Mouse (Mus musculus): Measurements from ENCODE around the gene Zfp426. TPM values are rescaled to one million over a fixed set of nuclear protein-coding genes. Genes with fewer than 3 reads are reported as not detected.

Gene Zfp426
- polyA plus RNA-seq, 1 experiment: 5.5 TPM

DNA sequence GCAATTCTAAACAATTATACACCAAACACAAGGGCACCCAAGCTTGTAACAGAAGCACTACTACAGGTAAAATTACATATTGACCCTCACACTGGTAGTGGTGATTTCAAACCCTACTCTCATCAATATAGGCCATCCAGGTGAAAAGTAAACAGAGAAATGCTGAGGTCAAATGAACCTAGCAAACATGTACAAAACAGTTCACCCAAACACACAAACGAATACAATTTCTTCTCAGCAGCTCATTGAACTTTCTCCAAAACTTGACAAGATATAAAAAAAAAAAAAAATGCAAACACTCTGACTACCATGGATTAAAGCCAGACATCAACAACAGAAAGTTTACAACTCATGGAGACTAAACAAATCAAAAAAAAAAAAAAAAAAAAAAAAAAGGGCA is 41.1 kb downstream of the Zfp426 start:
- TF ChIP-seq MAX (IDR thresholded peaks at IDR 0.05; ENCODE audit: low read depth) (no peak), TCF3 (IDR thresholded peaks at IDR 0.05; ENCODE audit: insufficient read length, low read depth) (no peak), POLR2A (IDR thresholded peaks at IDR 0.05; ENCODE audit: insufficient read length, low read depth) (no peak), REST (IDR thresholded peaks at IDR 0.05; ENCODE audit: insufficient read depth, insufficient read length) (no peak), TCF12 (IDR thresholded peaks at IDR 0.05; ENCODE audit: insufficient read depth, poor library complexity, severe bottlenecking) (no peak), POLR2AphosphoS2 (IDR thresholded peaks at IDR 0.05; ENCODE audit: insufficient read length, low read depth) (no peak), MYOG (IDR thresholded peaks at IDR 0.05; ENCODE audit: control insufficient read depth in 1 of 3, insufficient read depth in 1 of 3, insufficient read length in 2 of 3, low read depth in 2 of 3) (no peak), E2F4 (IDR thresholded peaks at IDR 0.05; ENCODE audit: insufficient read depth) (no peak), SRF (IDR thresholded peaks at IDR 0.05; ENCODE audit: control insufficient read depth, insufficient read length, low read depth) (no peak), MYOD1 (IDR thresholded peaks at IDR 0.05; ENCODE audit: control insufficient read depth in 1 of 3, insufficient read length in 2 of 3, low read depth in 2 of 3) (no peak), USF1 (IDR thresholded peaks at IDR 0.05; ENCODE audit: low read depth) (no peak), CEBPB (IDR thresholded peaks at IDR 0.05; ENCODE audit: insufficient read depth, poor library complexity, severe bottlenecking) (no peak)
- H3ac ChIP-seq (ENCODE audit: control insufficient read depth, insufficient read length): no peak overlapping the region
- H3K36me3 ChIP-seq (ENCODE audit: control insufficient read depth, insufficient read depth): peaks cover 40% of the 10 kb centered on the region
- no peak overlapping the region for H3K4me2 ChIP-seq (ENCODE audit: low read depth)
- H3K4me3 ChIP-seq: no peak overlapping the region
- peaks cover 70% of the 10 kb centered on the region for H3K79me2 ChIP-seq (ENCODE audit: control insufficient read depth, insufficient read depth)
- no peaks in the 10 kb centered on the region for H3K27me3 ChIP-seq (ENCODE audit: control insufficient read depth, insufficient read depth, insufficient read length)

GRCm38 (mm10) chr9:20443183-20443783 is 49.3 kb downstream of the Zfp426 start:
- Histone ChIP-seq H3K36me3 (ENCODE audit: control insufficient read depth, insufficient read depth) (peaks cover 68% of the 10 kb centered on the region), H3K79me2 (ENCODE audit: control insufficient read depth, insufficient read depth) (peaks cover 8% of the 10 kb centered on the region), H3K4me3 (no peak overlapping the region), H3K4me2 (ENCODE audit: low read depth) (no peak overlapping the region), H3K27me3 (ENCODE audit: control insufficient read depth, insufficient read depth, insufficient read length) (no peaks in the 10 kb centered on the region), H3ac (ENCODE audit: control insufficient read depth, insufficient read length) (no peak overlapping the region)
- TF ChIP-seq POLR2A (IDR thresholded peaks at IDR 0.05; ENCODE audit: insufficient read length, low read depth) (no peak), MYOG (IDR thresholded peaks at IDR 0.05; ENCODE audit: control insufficient read depth in 1 of 3, insufficient read depth in 1 of 3, insufficient read length in 2 of 3, low read depth in 2 of 3) (no peak), REST (IDR thresholded peaks at IDR 0.05; ENCODE audit: insufficient read depth, insufficient read length) (no peak), TCF3 (IDR thresholded peaks at IDR 0.05; ENCODE audit: insufficient read length, low read depth) (no peak), MAX (IDR thresholded peaks at IDR 0.05; ENCODE audit: low read depth) (no peak), MYOD1 (IDR thresholded peaks at IDR 0.05; ENCODE audit: control insufficient read depth in 1 of 3, insufficient read length in 2 of 3, low read depth in 2 of 3) (no peak), POLR2AphosphoS2 (IDR thresholded peaks at IDR 0.05; ENCODE audit: insufficient read length, low read depth) (no peak), TCF12 (IDR thresholded peaks at IDR 0.05; ENCODE audit: insufficient read depth, poor library complexity, severe bottlenecking) (no peak), USF1 (IDR thresholded peaks at IDR 0.05; ENCODE audit: low read depth) (no peak), E2F4 (IDR thresholded peaks at IDR 0.05; ENCODE audit: insufficient read depth) (no peak)

GRCm38 (mm10) chr9:20430004-20430403 is 62.5 kb downstream of the Zfp426 start:
- no peak overlapping the region for H3ac ChIP-seq (ENCODE audit: control insufficient read depth, insufficient read length)
- H3K36me3 ChIP-seq (ENCODE audit: control insufficient read depth, insufficient read depth): peaks cover 6% of the 10 kb centered on the region
- TF ChIP-seq MYOG (IDR thresholded peaks at IDR 0.05; ENCODE audit: control insufficient read depth in 1 of 3, insufficient read depth in 1 of 3, insufficient read length in 2 of 3, low read depth in 2 of 3): no peak
- no peak for TF ChIP-seq TCF12 (IDR thresholded peaks at IDR 0.05; ENCODE audit: insufficient read depth, poor library complexity, severe bottlenecking)
- no peak for TF ChIP-seq REST (IDR thresholded peaks at IDR 0.05; ENCODE audit: insufficient read depth, insufficient read length)
- TF ChIP-seq POLR2AphosphoS2 (IDR thresholded peaks at IDR 0.05; ENCODE audit: insufficient read length, low read depth): peak; percentile 4
- TF ChIP-seq CEBPB (IDR thresholded peaks at IDR 0.05; ENCODE audit: insufficient read depth, poor library complexity, severe bottlenecking): no peak
- no peak for TF ChIP-seq SRF (IDR thresholded peaks at IDR 0.05; ENCODE audit: control insufficient read depth, insufficient read length, low read depth)
- no peak for TF ChIP-seq E2F4 (IDR thresholded peaks at IDR 0.05; ENCODE audit: insufficient read depth)
- no peak overlapping the region for H3K4me2 ChIP-seq (ENCODE audit: low read depth)
- H3K27me3 ChIP-seq (ENCODE audit: control insufficient read depth, insufficient read depth, insufficient read length): no peaks in the 10 kb centered on the region
- H3K79me2 ChIP-seq (ENCODE audit: control insufficient read depth, insufficient read depth): no peaks in the 10 kb centered on the region
- H3K4me3 ChIP-seq: no peak overlapping the region

Other genes starting within 250 kb of the Zfp426 start
- not detected for gene Olfr39, start 210.4 kb downstream of the Zfp426 start, polyA plus RNA-seq (2012; fragmentation: generic; extraction: Trizol)
- not detected for gene Olfr873, start 194.2 kb downstream of the Zfp426 start, polyA plus RNA-seq (2012; fragmentation: generic; extraction: Trizol)
- gene Olfr18, start 156.7 kb downstream of the Zfp426 start, polyA plus RNA-seq (2012; fragmentation: generic; extraction: Trizol): not detected
- gene Zfp560, start 107.6 kb downstream of the Zfp426 start, polyA plus RNA-seq (2012; fragmentation: generic; extraction: Trizol): 18.4 TPM
- gene Zfp26, start 32.6 kb downstream of the Zfp426 start, polyA plus RNA-seq (2012; fragmentation: generic; extraction: Trizol): 2.0 TPM
- gene Zfp266, start 28.7 kb upstream of the Zfp426 start, polyA plus RNA-seq (2012; fragmentation: generic; extraction: Trizol): 5.8 TPM
- gene Zfp846, start 88.5 kb upstream of the Zfp426 start, polyA plus RNA-seq (2012; fragmentation: generic; extraction: Trizol): 1.7 TPM
- gene Ubl5, start 150.1 kb upstream of the Zfp426 start, polyA plus RNA-seq (2012; fragmentation: generic; extraction: Trizol): 762 TPM
- gene Fbxl12, start 152.0 kb upstream of the Zfp426 start, polyA plus RNA-seq (2012; fragmentation: generic; extraction: Trizol): 10.6 TPM
- 36.8 TPM for gene Pin1, start 159.3 kb upstream of the Zfp426 start, polyA plus RNA-seq (2012; fragmentation: generic; extraction: Trizol)